ENCODE assay signal across 14 mouse cellular contexts in genomic region chr16:12925931-12926330, GRCm38 (mm10).
A peak's percentile ranks its signal among the peaks of the same experiment; 100 is the strongest.
DNase-seq lines count a peak whose midpoint lies in the region; ATAC-seq and TF ChIP-seq lines count a peak whose summit lies in the region.
"Had no signal": no experiment of that assay in that cellular context is flagged by ENCODE, and none has a peak within 500 bp of the region (broad histone marks: within the 10 kb centered on the region; RNA-seq: fewer than 3 reads in every experiment).

No protein-coding gene starts in this region.

- H3K36me3 ChIP-seq in midbrain, postnatal 0 days (ENCODE audit: insufficient read depth, low read length): no peaks in the 10 kb centered on the region
- H3K36me3 ChIP-seq in midbrain, embryonic 16.5 days (ENCODE audit: control insufficient read depth, insufficient read depth, low read length): no peaks in the 10 kb centered on the region
- H3K36me3 ChIP-seq: embryonic facial prominence, embryonic 15.5 days; heart, embryonic 13.5 days; liver, embryonic 15.5 days; midbrain, embryonic 15.5 days had no signal

- no peaks in the 10 kb centered on the region for H3K9me3 ChIP-seq in midbrain, postnatal 0 days (ENCODE audit: low read length)
- H3K9me3 ChIP-seq in midbrain, embryonic 16.5 days (replicated peaks; ENCODE audit: control insufficient read depth, low read length, poor library complexity, severe bottlenecking): no peaks in the 10 kb centered on the region
- H3K9me3 ChIP-seq: embryonic facial prominence, embryonic 15.5 days; heart, embryonic 13.5 days; liver, embryonic 15.5 days; midbrain, embryonic 15.5 days had no signal

- no peak for TF ChIP-seq CTCF in midbrain, postnatal 0 days (IDR thresholded peaks at IDR 0.05)
- no peak for TF ChIP-seq CTCF in gastrocnemius, adult 2 months (IDR thresholded peaks at IDR 0.05)

- no peak overlapping the region for H3K27ac ChIP-seq in midbrain, postnatal 0 days (ENCODE audit: low read depth, low read length)
- H3K27ac ChIP-seq in midbrain, embryonic 16.5 days (ENCODE audit: low read length): no peak overlapping the region
- no peak overlapping the region for H3K27ac ChIP-seq in gastrocnemius, adult 2 months
- H3K27ac ChIP-seq: embryonic facial prominence, embryonic 15.5 days; heart, embryonic 13.5 days; liver, embryonic 15.5 days; midbrain, embryonic 15.5 days had no signal

- ATAC-seq in midbrain, postnatal 0 days (ENCODE audit: low FRiP score): no peak
- ATAC-seq in midbrain, embryonic 16.5 days: no peak
- ATAC-seq: lung, postnatal 0 days; midbrain, embryonic 15.5 days had no signal

- intact Hi-C loops in gastrocnemius, adult 2 months (cut with DNase I): no loop called here

- H3K27me3 ChIP-seq in midbrain, postnatal 0 days (ENCODE audit: insufficient read depth, low read length): no peaks in the 10 kb centered on the region
- H3K27me3 ChIP-seq in midbrain, embryonic 16.5 days (ENCODE audit: control insufficient read depth, insufficient read depth, low read depth, low read length): no peaks in the 10 kb centered on the region
- H3K27me3 ChIP-seq: embryonic facial prominence, embryonic 15.5 days; heart, embryonic 13.5 days; liver, embryonic 15.5 days; midbrain, embryonic 15.5 days had no signal

- no peak overlapping the region for H3K9ac ChIP-seq in midbrain, postnatal 0 days (replicated peaks; ENCODE audit: low read length, poor library complexity, severe bottlenecking)
- no peak overlapping the region for H3K9ac ChIP-seq in midbrain, embryonic 16.5 days (ENCODE audit: low read depth, low read length)
- H3K9ac ChIP-seq: embryonic facial prominence, embryonic 15.5 days; heart, embryonic 13.5 days; liver, embryonic 15.5 days; midbrain, embryonic 15.5 days had no signal

- WGBS in midbrain, postnatal 0 days: 68% methylated on average over 9 of the region's 9 CpGs
- 77% methylated on average over 9 of the region's 9 CpGs for WGBS in midbrain, embryonic 16.5 days

- no peak overlapping the region for H3K4me3 ChIP-seq in midbrain, postnatal 0 days (ENCODE audit: low read depth, low read length)
- H3K4me3 ChIP-seq in midbrain, embryonic 16.5 days (ENCODE audit: low read depth, low read length): no peak overlapping the region
- no peak overlapping the region for H3K4me3 ChIP-seq in gastrocnemius, adult 2 months
- H3K4me3 ChIP-seq: embryonic facial prominence, embryonic 15.5 days; heart, embryonic 13.5 days; liver, embryonic 15.5 days; midbrain, embryonic 15.5 days had no signal

- no peaks in the 10 kb centered on the region for H3K4me1 ChIP-seq in midbrain, postnatal 0 days (ENCODE audit: insufficient read depth, low read length)
- H3K4me1 ChIP-seq in midbrain, embryonic 16.5 days (ENCODE audit: control insufficient read depth, insufficient read depth, low read length): no peaks in the 10 kb centered on the region
- H3K4me1 ChIP-seq: embryonic facial prominence, embryonic 15.5 days; heart, embryonic 13.5 days; liver, embryonic 15.5 days; midbrain, embryonic 15.5 days had no signal

- peak; percentile 3 for DNase-seq in midbrain, postnatal 0 days (ENCODE audit: low spot score)
- peak; percentile 27 to 49 for DNase-seq in left cerebral cortex, adult 18-20 months (ENCODE audit: low spot score in 2 of 2)
- peak; percentile 32 to 48 for DNase-seq in right cerebral cortex, adult 2 months (ENCODE audit: low spot score in 2 of 2)
- no peak for DNase-seq in gastrocnemius, adult 2 months
- no peak for DNase-seq in adipocyte (ENCODE audit: low spot score)
- no peak for DNase-seq in adrenal gland, adult 8-10 months
- DNase-seq: cerebellum, adult 9-11 months; kidney, adult 8-10 months had no signal

- H3K4me2 ChIP-seq in midbrain, postnatal 0 days (ENCODE audit: low read depth, low read length, poor library complexity, severe bottlenecking): no peak overlapping the region
- H3K4me2 ChIP-seq in midbrain, embryonic 16.5 days (ENCODE audit: low read length): no peak overlapping the region
- H3K4me2 ChIP-seq: embryonic facial prominence, embryonic 15.5 days; heart, embryonic 13.5 days; liver, embryonic 15.5 days; midbrain, embryonic 15.5 days had no signal

Comparison
In these comparisons a context has a peak if more than half of its experiments do, and no peak if none do; other contexts are left out.
1. DNase-seq: peak in midbrain, postnatal 0 days (single experiment), left cerebral cortex, adult 18-20 months (2 of 2) and right cerebral cortex, adult 2 months (2 of 2); none in gastrocnemius, adult 2 months (single experiment), adipocyte (single experiment) and adrenal gland, adult 8-10 months (single experiment).